Mouse (Mus musculus) limb, embryonic 13.5 days (tissue): ENCODE data around the gene Traf7. TPM values are rescaled to one million over a fixed set of nuclear protein-coding genes. Genes with fewer than 3 reads are reported as not detected.
A peak's percentile ranks its signal among the peaks of the same experiment; 100 is the strongest.

Source experiments
- ATAC-seq: fragments of 200-750 bp; cut with Nextera tagmentation; 2 replicates; pipeline ENCODE4 v1.8.0; 2017; ENCODE audit warnings: low read depth, moderate number of reproducible peaks, moderate TSS enrichment; ENCODE audit not compliant: low FRiP score
- H3K27ac ChIP-seq: fragments of 300-500 bp; sonication (generic); 2 replicates; pipeline ENCODE4 v1.5.1; 2015; ENCODE audit warnings: inconsistent platforms, mild to moderate bottlenecking, moderate library complexity
- H3K27me3 ChIP-seq: fragments of 300-500 bp; sonication (generic); 2 replicates; pipeline ENCODE4 v1.6.1; 2015; ENCODE audit warnings: mild to moderate bottlenecking, inconsistent platforms
- H3K36me3 ChIP-seq: fragments of 300-500 bp; sonication (generic); 2 replicates; pipeline ENCODE4 v1.6.1; 2015; ENCODE audit warnings: inconsistent platforms, mild to moderate bottlenecking, moderate library complexity
- H3K4me1 ChIP-seq: fragments of 300-500 bp; sonication (generic); 2 replicates; pipeline ENCODE4 v1.6.1; 2015; ENCODE audit warnings: inconsistent platforms
- H3K4me2 ChIP-seq: fragments of 300-500 bp; sonication (generic); replicated peaks from 2 replicates; pipeline ENCODE4 v1.6.1; 2015; ENCODE audit warnings: inconsistent platforms, mild to moderate bottlenecking, moderate library complexity
- H3K4me3 ChIP-seq: fragments of 300-500 bp; sonication (generic); 2 replicates; pipeline ENCODE4 v1.5.1; 2015; ENCODE audit warnings: moderate library complexity, mild to moderate bottlenecking, inconsistent platforms
- H3K9ac ChIP-seq: fragments of 300-500 bp; sonication (generic); 2 replicates; pipeline ENCODE4 v1.6.1; 2015; ENCODE audit warnings: mild to moderate bottlenecking, inconsistent platforms
- H3K9me3 ChIP-seq: fragments of 300-500 bp; sonication (generic); 2 replicates; pipeline ENCODE4 v1.6.1; 2016; ENCODE audit warnings: inconsistent platforms
- WGBS: fragments of 180-500 bp; shearing (Covaris S2); methylation state at CpG from one replicate; pipeline ENCODE4 v1.1.7; 2015; 5-methylcytosine and 5-hydroxymethylcytosine counted together
- polyA plus RNA-seq: library from polyadenylated mRNA; unstranded; fragments of >200 nt; fragmentation: Nextera tagmentation; extraction: Ambion mirVana; gene quantifications from 2 replicates; pipeline ENCODE4 v1.2.1, GENCODE M21; 2015

Traf7 gene
- polyA plus RNA-seq, 1 experiment from 2014 or later, result 103 TPM

DNA sequence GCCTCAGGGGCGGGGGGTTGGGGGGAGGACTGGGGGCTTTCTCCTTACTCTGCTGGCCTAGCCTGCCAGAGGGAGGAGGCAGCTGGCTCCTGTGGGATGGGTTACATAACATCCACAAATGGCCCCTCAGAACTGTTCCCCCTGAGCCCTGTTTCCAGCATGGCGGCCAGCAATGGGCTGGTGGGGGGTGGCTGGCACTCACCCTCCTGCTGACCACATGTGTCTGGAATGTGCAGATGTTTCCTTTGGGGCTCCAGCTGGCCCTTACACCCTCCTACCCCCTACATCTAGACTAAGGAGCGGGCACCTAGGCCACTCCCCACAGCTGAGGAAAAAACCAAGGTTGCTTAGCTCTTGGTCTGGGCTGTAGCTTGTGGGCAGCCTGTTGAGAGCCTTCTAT lies 31.4 kb upstream of the Traf7 start:
- Histone ChIP-seq H3K27me3 (no peaks in the 10 kb centered on the region), H3K4me2 (peak overlapping the region; percentile 49), H3K36me3 (peaks cover 4% of the 10 kb centered on the region; the same call in 1 of the 2 replicates), H3K27ac (peak overlapping the region; percentile 93), H3K9ac (peak overlapping the region; percentile 8; the same call in 1 of the 2 replicates), H3K4me1 (peaks cover 50% of the 10 kb centered on the region), H3K4me3 (peak overlapping the region; percentile 7; the same call in 1 of the 2 replicates), H3K9me3 (no peaks in the 10 kb centered on the region)
- WGBS, result 35% methylated on average over 3 of the region's 3 CpGs
- peak; percentile 89 for ATAC-seq

DNA sequence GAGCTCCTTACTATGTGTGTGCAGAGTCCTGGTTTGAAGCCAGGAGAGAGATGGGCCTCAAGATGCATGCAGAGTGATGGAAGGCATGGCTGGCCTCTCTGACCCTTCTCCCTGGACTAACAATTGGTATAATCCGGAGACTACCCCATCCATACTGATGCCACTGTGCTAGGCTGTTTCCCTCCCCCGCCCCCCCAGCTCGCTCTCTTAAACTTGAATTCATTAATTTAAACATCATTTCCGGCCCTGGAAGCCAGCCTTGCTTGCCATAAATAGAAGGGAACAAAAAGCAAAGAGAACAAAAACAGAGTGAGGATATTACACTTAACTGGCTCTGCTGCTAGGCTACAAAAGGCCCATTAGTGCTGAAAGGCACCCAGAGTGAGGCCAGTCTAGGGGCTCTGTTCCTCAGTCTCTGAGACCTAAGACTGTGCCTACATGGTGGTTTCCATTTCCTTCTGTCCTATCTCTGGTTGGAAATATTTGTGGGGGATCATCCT lies 30.9 kb upstream of the Traf7 start:
- peak overlapping the region; percentile 7; the same call in 1 of the 2 replicates for H3K4me3 ChIP-seq
- peaks cover 50% of the 10 kb centered on the region for H3K4me1 ChIP-seq
- peaks cover 4% of the 10 kb centered on the region; the same call in 1 of the 2 replicates for H3K36me3 ChIP-seq
- 0 out of 2 replicates have a peak, but pooled peaks have one; percentile 62 for ATAC-seq
- H3K27me3 ChIP-seq, result no peaks in the 10 kb centered on the region
- peak overlapping the region; percentile 49 for H3K4me2 ChIP-seq
- WGBS, result 46% methylated on average over 4 of the region's 4 CpGs
- no peaks in the 10 kb centered on the region for H3K9me3 ChIP-seq
- H3K9ac ChIP-seq, result peak overlapping the region; percentile 8; the same call in 1 of the 2 replicates
- peak overlapping the region; percentile 93 for H3K27ac ChIP-seq

DNA sequence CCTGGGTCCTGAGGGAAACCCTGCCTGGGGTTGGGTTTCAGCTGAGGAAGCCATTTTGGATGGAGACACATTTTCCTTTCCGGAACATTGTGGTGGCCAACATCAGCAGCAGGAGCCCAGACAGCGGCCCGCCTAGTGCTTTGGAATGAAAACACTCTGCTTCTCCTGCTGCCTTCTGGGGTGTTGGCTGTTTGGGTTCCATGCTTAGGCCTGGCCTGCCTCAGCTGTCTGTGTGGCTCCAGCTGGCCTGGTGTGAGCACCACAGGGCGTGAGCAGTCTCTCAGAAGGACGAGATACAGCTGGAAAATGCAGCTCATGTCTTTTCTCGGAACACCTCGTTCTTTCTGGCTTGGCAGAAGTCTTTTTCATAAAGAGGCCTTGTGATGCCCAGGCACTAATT lies 29.4 kb upstream of the Traf7 start:
- ATAC-seq, result no peak
- no peak overlapping the region for H3K4me2 ChIP-seq
- H3K27ac ChIP-seq, result peak overlapping the region; percentile 93; the same call in 1 of the 2 replicates
- no peaks in the 10 kb centered on the region for H3K27me3 ChIP-seq
- no peak overlapping the region for H3K4me3 ChIP-seq
- peaks cover 48% of the 10 kb centered on the region for H3K4me1 ChIP-seq
- no peak overlapping the region for H3K9ac ChIP-seq
- WGBS, result 87% methylated on average over 7 of the region's 7 CpGs
- H3K9me3 ChIP-seq, result no peaks in the 10 kb centered on the region
- peaks cover 4% of the 10 kb centered on the region; the same call in 1 of the 2 replicates for H3K36me3 ChIP-seq

DNA sequence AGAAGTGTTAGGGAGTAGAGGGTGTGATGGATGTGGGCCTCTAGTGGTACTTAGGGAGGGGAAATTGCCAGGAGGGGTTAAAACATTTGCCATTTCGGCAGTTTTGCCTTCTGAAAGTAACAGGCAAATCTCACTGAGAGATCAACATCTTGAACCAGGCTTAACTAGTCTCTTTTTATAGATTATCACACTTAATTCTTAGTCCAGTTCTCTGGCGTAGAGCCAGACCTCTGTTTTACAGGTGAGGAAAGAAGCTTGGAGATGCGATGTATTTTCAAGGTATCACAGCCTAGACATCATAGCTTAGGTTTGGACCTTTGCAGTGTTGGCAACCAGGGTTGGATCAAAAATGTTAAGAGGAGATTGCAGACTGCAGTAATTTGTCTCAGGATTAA lies 23.3 kb upstream of the Traf7 start:
- H3K27me3 ChIP-seq, result no peaks in the 10 kb centered on the region
- peak overlapping the region; percentile 80 for H3K4me2 ChIP-seq
- H3K27ac ChIP-seq, result peak overlapping the region; percentile 97; the same call in 1 of the 2 replicates
- WGBS, result 34% methylated on average over 3 of the region's 3 CpGs
- H3K4me1 ChIP-seq, result peaks cover 29% of the 10 kb centered on the region
- H3K9me3 ChIP-seq, result no peaks in the 10 kb centered on the region
- H3K4me3 ChIP-seq, result peak overlapping the region; percentile 95
- no peak for ATAC-seq
- H3K36me3 ChIP-seq, result no peaks in the 10 kb centered on the region
- H3K9ac ChIP-seq, result peak overlapping the region; percentile 96

DNA sequence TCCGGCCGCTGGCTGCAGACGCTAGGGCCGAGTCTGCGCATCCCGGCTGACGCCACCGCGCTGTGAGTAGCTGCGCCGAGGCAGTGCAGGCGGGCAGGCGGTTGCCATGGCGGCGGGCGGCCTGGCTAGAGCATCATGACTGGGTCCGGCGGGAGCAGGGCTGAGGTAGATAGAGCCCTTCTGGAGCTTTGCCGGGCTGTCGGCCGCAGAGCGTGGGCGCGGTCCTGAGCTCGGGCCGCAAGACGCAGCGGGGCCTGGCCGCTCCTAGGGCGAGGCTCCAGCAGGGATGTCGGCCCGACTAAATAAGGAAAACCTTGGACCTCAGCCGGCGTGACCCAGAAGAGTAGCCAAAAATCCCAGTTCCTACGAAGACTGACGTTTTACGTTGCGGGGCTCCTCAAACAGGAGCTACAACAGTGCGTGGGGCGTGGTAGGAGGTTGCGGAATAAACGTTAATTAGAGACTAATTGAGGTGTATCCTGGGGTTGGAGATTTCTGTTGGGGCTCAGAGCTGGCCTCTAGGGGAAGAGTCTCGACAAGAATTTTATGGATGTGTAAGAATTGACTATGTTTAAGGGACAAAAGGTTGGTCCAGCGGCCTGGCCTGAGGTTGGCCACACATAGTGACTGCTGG lies 22.8 kb upstream of the Traf7 start:
- Histone ChIP-seq H3K36me3 (no peaks in the 10 kb centered on the region), H3K4me1 (peaks cover 29% of the 10 kb centered on the region), H3K27ac (peak overlapping the region; percentile 97), H3K9ac (peak overlapping the region; percentile 96), H3K4me2 (peak overlapping the region; percentile 80), H3K27me3 (no peaks in the 10 kb centered on the region), H3K9me3 (no peaks in the 10 kb centered on the region), H3K4me3 (peak overlapping the region; percentile 95)
- under 1% methylated on average over 44 of the region's 44 CpGs for WGBS
- ATAC-seq, result peak; percentile 70

DNA sequence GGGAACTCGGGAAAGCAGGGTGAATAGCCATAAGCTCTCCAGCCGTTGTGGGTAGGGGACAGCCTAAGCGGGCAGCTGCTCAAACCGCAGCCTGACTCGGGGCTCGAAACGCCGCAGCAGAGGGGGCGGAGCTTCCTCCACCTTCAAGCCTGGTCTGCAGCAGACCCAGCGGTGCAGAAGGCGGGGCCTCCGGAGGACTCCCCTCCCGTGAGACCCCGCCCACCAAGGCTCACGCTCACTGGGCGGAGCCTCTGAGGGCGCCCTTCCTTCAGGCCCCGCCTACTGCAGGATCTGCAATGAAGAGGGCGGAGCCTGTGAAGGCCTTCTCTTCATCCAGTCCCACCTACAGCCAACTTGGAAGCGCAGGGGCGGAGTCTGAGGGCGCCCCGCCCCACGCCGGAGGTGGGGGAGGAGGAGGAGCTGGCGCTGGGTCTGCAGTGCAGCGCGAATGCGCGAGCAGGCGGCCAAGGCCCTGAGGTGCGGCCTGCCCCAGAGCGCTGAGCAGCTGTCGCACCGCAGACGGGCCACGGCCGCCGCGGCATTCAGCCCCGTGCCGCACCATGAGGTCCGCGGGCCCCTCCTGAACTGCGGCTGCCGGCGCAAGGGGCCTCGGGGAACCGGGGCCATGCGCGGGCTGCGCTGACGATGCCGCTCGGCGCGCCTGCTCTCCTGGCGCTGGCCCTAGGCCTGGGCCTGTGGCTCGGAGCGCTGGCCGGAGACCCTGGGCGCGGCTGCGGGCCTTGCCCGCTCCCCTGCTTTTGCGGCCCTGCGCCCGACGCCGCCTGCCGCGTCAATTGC lies 22.1 kb upstream of the Traf7 start, which contains the start of gene Pkd1:
Pkd1 (plus strand) TSS at position 217 of the 798 bp plus-strand sequence.
- H3K27me3 ChIP-seq, result peaks cover 2% of the 10 kb centered on the region; the same call in 1 of the 2 replicates
- peak; percentile 95 for ATAC-seq
- H3K4me3 ChIP-seq, result peak within 1 kb of the TSS; percentile 95
- H3K4me1 ChIP-seq, result peaks cover 29% of the 10 kb centered on the region
- H3K9ac ChIP-seq, result peak within 1 kb of the TSS; percentile 96
- H3K27ac ChIP-seq, result peak within 1 kb of the TSS; percentile 97
- WGBS, result under 1% methylated on average over 71 of the region's 72 CpGs
- no peaks in the 10 kb centered on the region for H3K36me3 ChIP-seq
- peak within 1 kb of the TSS; percentile 80 for H3K4me2 ChIP-seq
- H3K9me3 ChIP-seq, result no peaks in the 10 kb centered on the region

DNA sequence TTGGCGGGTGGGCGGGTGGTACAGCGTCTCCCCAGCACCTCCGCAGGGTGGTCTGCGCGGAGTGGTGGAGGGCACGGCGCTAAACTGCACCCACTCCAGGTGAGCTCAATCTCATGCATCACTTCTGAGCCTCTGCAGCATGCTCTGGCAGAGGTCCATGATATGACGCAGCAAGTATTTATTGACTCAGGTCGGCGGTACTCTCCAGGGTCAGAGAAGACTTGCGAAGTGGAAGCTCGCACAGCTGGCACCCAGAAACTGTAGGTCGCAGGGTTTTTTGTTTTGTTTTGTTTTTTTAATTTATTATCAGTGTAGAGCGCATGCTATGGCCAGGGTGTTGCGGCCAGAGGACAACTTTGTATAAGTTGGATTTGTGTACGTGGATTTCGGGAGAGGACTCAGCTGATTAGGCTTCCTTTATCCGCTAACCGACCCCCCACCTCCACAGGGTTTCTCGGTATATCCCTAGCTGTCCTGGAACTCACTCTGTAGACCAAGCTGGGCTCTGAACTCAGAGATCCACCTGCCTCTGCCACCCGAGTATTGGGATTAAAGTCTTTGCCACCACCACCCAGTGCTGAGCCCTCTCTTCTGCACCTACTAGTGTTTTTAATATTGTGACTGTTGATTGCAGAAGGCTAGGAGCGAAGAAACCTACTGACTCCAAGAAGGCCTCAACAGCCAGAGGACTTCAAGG lies 21.3 kb upstream of the Traf7 start:
- peaks cover 29% of the 10 kb centered on the region for H3K4me1 ChIP-seq
- WGBS, result 4% methylated on average over 23 of the region's 23 CpGs
- no peaks in the 10 kb centered on the region for H3K36me3 ChIP-seq
- H3K4me2 ChIP-seq, result peak overlapping the region; percentile 80
- H3K27me3 ChIP-seq, result peaks cover 6% of the 10 kb centered on the region; the same call in 1 of the 2 replicates
- H3K27ac ChIP-seq, result peak overlapping the region; percentile 77; the same call in 1 of the 2 replicates
- no peak for ATAC-seq
- H3K9ac ChIP-seq, result peak overlapping the region; percentile 63
- H3K4me3 ChIP-seq, result peak overlapping the region; percentile 95
- H3K9me3 ChIP-seq, result no peaks in the 10 kb centered on the region

DNA sequence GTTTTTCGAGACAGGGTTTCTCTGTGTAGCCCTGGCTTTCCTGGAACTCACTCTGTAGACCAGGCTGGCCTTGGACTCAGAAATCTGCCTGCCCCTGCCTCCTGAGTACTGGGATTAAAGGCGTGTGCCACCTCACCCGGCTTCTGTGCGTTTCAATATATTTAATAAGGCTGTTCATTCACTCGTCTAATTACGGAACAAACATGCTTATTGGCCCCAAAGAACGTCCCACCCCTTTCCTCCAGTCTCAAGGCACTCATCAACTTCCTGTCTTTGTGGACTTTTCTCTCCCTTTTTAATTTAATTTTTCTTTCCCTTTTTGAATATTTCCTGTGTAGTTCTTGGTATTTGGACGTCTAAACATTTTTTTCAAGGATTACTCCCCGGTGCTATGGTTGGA lies 20.7 kb upstream of the Traf7 start:
- Histone ChIP-seq H3K4me3 (peak overlapping the region; percentile 95), H3K4me1 (peaks cover 29% of the 10 kb centered on the region), H3K4me2 (peak overlapping the region; percentile 80), H3K9ac (no peak overlapping the region), H3K9me3 (no peaks in the 10 kb centered on the region), H3K36me3 (no peaks in the 10 kb centered on the region), H3K27ac (no peak overlapping the region), H3K27me3 (peaks cover 6% of the 10 kb centered on the region; the same call in 1 of the 2 replicates)
- 27% methylated on average over 9 of the region's 9 CpGs for WGBS
- no peak for ATAC-seq

DNA sequence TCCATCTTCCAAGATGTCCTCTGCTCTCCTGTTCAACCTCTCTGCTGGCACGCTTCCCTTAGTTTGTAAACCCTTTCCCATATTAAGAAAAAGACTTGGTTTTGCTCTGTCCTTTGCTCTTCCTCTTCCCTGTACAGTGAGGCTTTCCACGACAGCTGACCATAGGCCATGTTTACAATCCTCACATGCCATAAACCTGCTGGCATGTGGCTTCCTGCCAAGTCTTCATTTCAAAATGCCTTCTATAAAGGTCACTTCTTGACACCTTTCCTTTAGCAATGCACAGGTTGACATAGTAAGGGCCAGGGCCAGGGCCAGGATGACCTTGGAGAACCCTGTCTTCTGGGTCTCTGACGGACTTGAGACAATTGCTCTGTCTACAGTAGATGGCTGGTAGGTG lies 18.5 kb upstream of the Traf7 start:
- no peak overlapping the region for H3K4me3 ChIP-seq
- H3K9ac ChIP-seq, result no peak overlapping the region
- H3K9me3 ChIP-seq, result no peaks in the 10 kb centered on the region
- no peak overlapping the region for H3K4me2 ChIP-seq
- no peak overlapping the region for H3K27ac ChIP-seq
- H3K4me1 ChIP-seq, result peaks cover 13% of the 10 kb centered on the region
- ATAC-seq, result no peak
- no peaks in the 10 kb centered on the region for H3K36me3 ChIP-seq
- peaks cover 6% of the 10 kb centered on the region; the same call in 1 of the 2 replicates for H3K27me3 ChIP-seq
- WGBS, result 71% methylated on average over 3 of the region's 3 CpGs

DNA sequence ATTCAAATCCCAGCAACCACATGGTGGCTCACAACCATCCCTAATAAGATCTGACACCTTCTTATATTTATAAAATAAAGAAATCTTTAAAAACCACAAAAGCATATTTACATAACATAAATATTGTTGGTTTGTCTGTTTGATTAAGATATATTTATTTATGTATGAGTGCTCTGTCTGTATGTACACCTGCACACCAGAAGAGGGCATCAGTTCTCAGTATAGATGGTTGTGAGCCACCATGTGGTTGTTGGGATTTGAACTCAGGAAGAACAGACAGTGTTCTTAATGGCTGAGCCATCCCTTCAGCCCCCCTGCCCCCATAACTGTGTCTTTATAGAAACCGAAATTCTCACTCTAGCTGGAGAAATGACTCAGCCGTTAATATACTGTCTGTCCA lies 17.5 kb upstream of the Traf7 start:
- Histone ChIP-seq H3K4me2 (no peak overlapping the region), H3K27ac (no peak overlapping the region), H3K9ac (no peak overlapping the region), H3K4me3 (no peak overlapping the region), H3K36me3 (no peaks in the 10 kb centered on the region), H3K4me1 (peaks cover 8% of the 10 kb centered on the region; the same call in 1 of the 2 replicates), H3K27me3 (peaks cover 6% of the 10 kb centered on the region; the same call in 1 of the 2 replicates), H3K9me3 (no peaks in the 10 kb centered on the region)
- WGBS, result 88% methylated on average over 2 of the region's 2 CpGs
- no peak for ATAC-seq

DNA sequence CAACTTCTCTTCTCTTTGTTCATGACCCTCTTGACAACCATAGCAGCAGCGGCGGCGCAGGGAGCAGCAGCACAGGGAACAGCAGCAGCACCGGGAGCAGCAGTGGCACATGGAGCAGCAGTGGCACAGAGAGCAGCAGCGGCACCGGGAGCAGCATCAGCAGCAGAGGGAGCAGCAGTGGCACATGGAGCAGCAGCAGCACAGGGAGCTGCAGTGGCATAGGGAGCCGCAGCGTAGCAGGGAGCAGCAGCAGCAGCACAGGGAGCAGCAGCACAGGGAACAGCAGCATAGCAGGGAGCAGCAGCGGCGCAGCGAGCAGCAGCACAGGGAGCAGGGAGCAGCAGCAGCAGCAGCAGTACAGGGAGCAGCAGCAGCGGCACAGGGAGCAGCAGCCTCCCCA lies 16.9 kb upstream of the Traf7 start:
- ATAC-seq, result no peak
- Histone ChIP-seq H3K27me3 (peaks cover 6% of the 10 kb centered on the region; the same call in 1 of the 2 replicates), H3K27ac (no peak overlapping the region), H3K9me3 (no peaks in the 10 kb centered on the region), H3K9ac (peak overlapping the region; percentile 58), H3K4me3 (peak overlapping the region; percentile 10), H3K36me3 (no peaks in the 10 kb centered on the region), H3K4me1 (peaks cover 8% of the 10 kb centered on the region; the same call in 1 of the 2 replicates), H3K4me2 (peak overlapping the region; percentile 44)
- WGBS, result 17% methylated on average over 12 of the region's 12 CpGs
